Mouse (Mus musculus) naive thymus-derived CD4-positive, alpha-beta T cell, adult 2 months (primary cell): ENCODE results near the gene Tspan12.
"Not testable (repeated sequence)": the region's sequence is repeated elsewhere in the genome, so short reads cannot be mapped to it uniquely, and the experiment has no call there.

ENCODE experiments used
- DNase-seq: peaks from one replicate; pipeline ENCODE4 v3.0.0-alpha.2; 2011; ENCODE audit warnings: low read depth

The Tspan12 gene

GRCm38 (mm10) chr6:21852344-21852785, at the start of gene Tspan12:
TSS of gene Tspan12 (minus strand) at chr6:21852515.
- no peak for DNase-seq

- DNase-seq, result no peak
Observed at GRCm38 (mm10) chr6:21894451-21894850, 42.1 kb upstream of the Tspan12 start.

GRCm38 (mm10) chr6:21889101-21889500, 36.8 kb upstream of the Tspan12 start:
- DNase-seq, result no peak

- not testable (repeated sequence) for DNase-seq
Observed at GRCm38 (mm10) chr6:21887971-21888370, 35.7 kb upstream of the Tspan12 start.

- no peak for DNase-seq
Observed at GRCm38 (mm10) chr6:21879496-21879895, 27.2 kb upstream of the Tspan12 start.

- no peak for DNase-seq
Observed at GRCm38 (mm10) chr6:21867310-21867709, 15.0 kb upstream of the Tspan12 start.

GRCm38 (mm10) chr6:21864179-21864578, 11.9 kb upstream of the Tspan12 start:
- no peak for DNase-seq

- no peak for DNase-seq
Observed at GRCm38 (mm10) chr6:21863561-21863960, 11.2 kb upstream of the Tspan12 start.

- no peak for DNase-seq
Observed at GRCm38 (mm10) chr6:21861316-21861715, 9.0 kb upstream of the Tspan12 start.

- no peak for DNase-seq
Observed at GRCm38 (mm10) chr6:21857843-21858242, 5.5 kb upstream of the Tspan12 start.

GRCm38 (mm10) chr6:21855921-21856320, 3.6 kb upstream of the Tspan12 start:
- no peak for DNase-seq

GRCm38 (mm10) chr6:21853342-21853741, 1.0 kb upstream of the Tspan12 start:
- no peak for DNase-seq

- DNase-seq, result no peak
Observed at GRCm38 (mm10) chr6:21851596-21852343, 545 bp downstream of the Tspan12 start.

- DNase-seq, result no peak
Observed at GRCm38 (mm10) chr6:21851346-21851595, 1.0 kb downstream of the Tspan12 start.

- no peak for DNase-seq
Observed at GRCm38 (mm10) chr6:21850526-21851345, 1.6 kb downstream of the Tspan12 start.

- DNase-seq, result no peak
Observed at GRCm38 (mm10) chr6:21848808-21849207, 3.5 kb downstream of the Tspan12 start.

- no peak for DNase-seq
Observed at GRCm38 (mm10) chr6:21839976-21840775, 12.1 kb downstream of the Tspan12 start.

GRCm38 (mm10) chr6:21839244-21839814, 13.0 kb downstream of the Tspan12 start:
- no peak for DNase-seq

GRCm38 (mm10) chr6:21833531-21833930, 18.8 kb downstream of the Tspan12 start:
- no peak for DNase-seq

- DNase-seq, result no peak
Observed at GRCm38 (mm10) chr6:21831871-21832270, 20.4 kb downstream of the Tspan12 start.

GRCm38 (mm10) chr6:21830931-21831330, 21.4 kb downstream of the Tspan12 start:
- no peak for DNase-seq

GRCm38 (mm10) chr6:21829930-21830329, 22.4 kb downstream of the Tspan12 start:
- DNase-seq, result no peak
